Mouse (Mus musculus) lung, adult 2 months (tissue): Measurements from ENCODE around the gene Fgf14.

ENCODE experiments used
- CTCF ChIP-seq: fragments of 200-500 bp; IDR thresholded peaks from 2 replicates; pipeline ENCODE4 v1.5.1; 2011; ENCODE audit warnings: mild to moderate bottlenecking, low read length, control low read depth; ENCODE audit not compliant: insufficient read depth
- POLR2A ChIP-seq: fragments of 200-500 bp; IDR thresholded peaks from 2 replicates; pipeline ENCODE4 v1.6.1; 2011; ENCODE audit warnings: low read depth, mild to moderate bottlenecking, control low read depth, low read length, borderline replicate concordance; ENCODE audit errors: extremely low read depth

- no peak for TF ChIP-seq POLR2A
- TF ChIP-seq CTCF = no peak
Observed at GRCm38 (mm10) chr14:124195331-124195730, 481.6 kb downstream of the Fgf14 start.
